ENCODE assay signal across 18 mouse cellular contexts in genomic region chr9:118563866-118564265, GRCm38 (mm10). TPM values are rescaled to one million over a fixed set of nuclear protein-coding genes. Genes with fewer than 3 reads are reported as not detected.
A peak's percentile ranks its signal among the peaks of the same experiment; 100 is the strongest.
DNase-seq lines count a peak whose midpoint lies in the region.
"Had no signal": no experiment of that assay in that cellular context is flagged by ENCODE, and none has a peak within 500 bp of the region (broad histone marks: within the 10 kb centered on the region; RNA-seq: fewer than 3 reads in every experiment).

No protein-coding gene starts in this region.

- H3K27me3 ChIP-seq in heart, embryonic 10.5 days (ENCODE audit: insufficient read depth, poor library complexity, severe bottlenecking): no peaks in the 10 kb centered on the region
- H3K27me3 ChIP-seq: CH12.LX, Patski had no signal

- WGBS in heart, embryonic 10.5 days: 86% methylated on average over 7 of the region's 7 CpGs

- intact Hi-C loops in heart, postnatal 10 days (cut with DNase I): no loop called here
- intact Hi-C loops in heart, postnatal 36 days (cut with DNase I): no loop called here

- DNase-seq in heart, adult 11 months: peak; percentile 80
- no peak for DNase-seq in heart, postnatal 10 days
- peak; percentile 53 for DNase-seq in heart, embryonic 10.5 days (ENCODE audit: low spot score)
- DNase-seq in heart, postnatal 36 days: no peak
- DNase-seq: adrenal gland, adult 2 months; adrenal gland, adult 8-10 months; adrenal gland, postnatal 10 days; adrenal gland, postnatal 14 days; adrenal gland, postnatal 25 days; adrenal gland, postnatal 36 days; B cell, adult 2 months; cerebellum, adult 11 months; cerebellum, adult 11-12 months; cerebellum, adult 18-20 months had no signal

- H3K4me1 ChIP-seq in heart, embryonic 10.5 days: no peaks in the 10 kb centered on the region

- peaks cover 98% of the 10 kb centered on the region for H3K36me3 ChIP-seq in heart, embryonic 10.5 days

- H3K9me3 ChIP-seq in heart, embryonic 10.5 days: no peaks in the 10 kb centered on the region
- H3K9me3 ChIP-seq: G1E had no signal

- no peak overlapping the region for H3K4me3 ChIP-seq in heart, embryonic 10.5 days

- H3K27ac ChIP-seq in heart, embryonic 10.5 days: no peak overlapping the region

RNA-seq across cellular contexts. Expression of gene Itga9, which starts 42.6 kb away (rescaled TPM):
- total RNA-seq in heart, postnatal 10 days (2021): 100 to 1,000 TPM; 107 to 121 TPM
- polyA plus RNA-seq in heart, embryonic 10.5 days (2016; fragmentation: Nextera tagmentation; extraction: Ambion mirVana): 8.3 and 8.9 TPM in 2 replicates
- total RNA-seq in heart, postnatal 36 days (2021): 10 to 100 TPM; 49.5 to 60.2 TPM
- total RNA-seq: CH12.LX had no signal
- polyA plus RNA-seq: C2C12, G1E had no signal

RNA-seq across cellular contexts. Expression of gene Golga4, which starts 57.8 kb away (rescaled TPM):
- total RNA-seq in heart, postnatal 10 days (2021): 100 to 1,000 TPM; 171 to 176 TPM
- 55.0 and 60.0 TPM in 2 replicates for polyA plus RNA-seq in heart, embryonic 10.5 days (2016; fragmentation: Nextera tagmentation; extraction: Ambion mirVana)
- total RNA-seq in heart, postnatal 36 days (2021): 100 to 1,000 TPM; 303 to 350 TPM

Comparison
In these comparisons a context has a peak if more than half of its experiments do, and no peak if none do; other contexts are left out.
1. DNase-seq: peak in heart, adult 11 months (single experiment) and heart, embryonic 10.5 days (single experiment); none in heart, postnatal 10 days (0 of 2) and heart, postnatal 36 days (0 of 2).